Mouse (Mus musculus) stomach, postnatal 0 days (tissue): ENCODE results near the gene Gm13119. TPM values are rescaled to one million over a fixed set of nuclear protein-coding genes. Genes with fewer than 3 reads are reported as not detected.
"Not testable (repeated sequence)": the region's sequence is repeated elsewhere in the genome, so short reads cannot be mapped to it uniquely, and the experiment has no call there.

Source experiments
- ATAC-seq: fragments of 200-750 bp; cut with Nextera tagmentation; 2 replicates; pipeline ENCODE4 v1.8.0; 2017; ENCODE audit not compliant: low FRiP score, low TSS enrichment
- DNase-seq: peaks from one replicate; pipeline ENCODE4 v3.0.0-alpha.2; 2016; ENCODE audit warnings: low spot score
- H3K27ac ChIP-seq: fragments of 300-500 bp; sonication (generic); replicated peaks from 2 replicates; pipeline ENCODE4 v1.5.1; 2014; ENCODE audit warnings: mild to moderate bottlenecking, control low read depth
- H3K27me3 ChIP-seq: fragments of 300-500 bp; sonication (generic); 2 replicates; pipeline ENCODE4 v1.6.1; 2014; ENCODE audit warnings: low read length; ENCODE audit not compliant: control insufficient read depth, insufficient read depth
- H3K36me3 ChIP-seq: fragments of 300-500 bp; sonication (generic); 2 replicates; pipeline ENCODE4 v1.6.1; 2014; ENCODE audit warnings: low read length, mixed read lengths; ENCODE audit not compliant: control insufficient read depth, insufficient read depth
- H3K4me1 ChIP-seq: fragments of 300-500 bp; sonication (generic); replicated peaks from 2 replicates; pipeline ENCODE4 v1.6.1; 2014; ENCODE audit warnings: antibody characterized with exemption; ENCODE audit not compliant: control insufficient read depth, insufficient read depth
- H3K4me2 ChIP-seq: fragments of 300-500 bp; sonication (generic); replicated peaks from 2 replicates; pipeline ENCODE4 v1.6.1; 2014; ENCODE audit warnings: low read depth, mild to moderate bottlenecking, control low read depth, moderate library complexity
- H3K4me3 ChIP-seq: fragments of 300-500 bp; sonication (generic); 2 replicates; pipeline ENCODE4 v1.5.1; 2014; ENCODE audit warnings: low read depth, low read length, control low read depth
- H3K9ac ChIP-seq: fragments of 300-500 bp; sonication (generic); 2 replicates; pipeline ENCODE4 v1.6.1; 2014; ENCODE audit warnings: mild to moderate bottlenecking, low read length, control low read depth, mixed read lengths
- H3K9me3 ChIP-seq: fragments of 300-500 bp; sonication (generic); 2 replicates; pipeline ENCODE4 v1.6.1; 2016; ENCODE audit warnings: low read length; ENCODE audit not compliant: control insufficient read depth
- CTCF ChIP-seq: IDR thresholded peaks from 2 replicates; pipeline ENCODE4 v1.5.1; 2016; ENCODE audit warnings: antibody characterized with exemption, low read depth, mild to moderate bottlenecking, moderate library complexity
- EP300 ChIP-seq: optimal IDR thresholded peaks from 2 replicates; pipeline ENCODE3; 2016; ENCODE audit warnings: antibody characterized with exemption
- WGBS: fragments of 180-500 bp; shearing (Covaris S2); extraction: QIAGEN DNeasy Blood & Tissue Kit; methylation state at CpG from one replicate; pipeline ENCODE4 v1.1.7; 2014; 5-methylcytosine and 5-hydroxymethylcytosine counted together
- polyA plus RNA-seq: library from polyadenylated mRNA; unstranded; fragments of >200 nt; fragmentation: Nextera tagmentation; extraction: Ambion mirVana; gene quantifications from 2 replicates; pipeline ENCODE4 v1.2.1, GENCODE M21; 2015

The Gm13119 gene
- not detected in 2 replicates for polyA plus RNA-seq

GRCm38 (mm10) chr4:144357642-144358041 lies at the start of gene Gm13119:
Gene Gm13119, plus strand, starts transcription at chr4:144357942.
- not testable (repeated sequence) for H3K27ac ChIP-seq, H3K4me3 ChIP-seq, H3K36me3 ChIP-seq, H3K27me3 ChIP-seq, H3K9me3 ChIP-seq, ATAC-seq, H3K9ac ChIP-seq, H3K4me2 ChIP-seq, DNase-seq, H3K4me1 ChIP-seq
- 87% methylated on average over 3 of the region's 3 CpGs for WGBS

GRCm38 (mm10) chr4:144312666-144313460 lies 44.9 kb upstream of the Gm13119 start:
- WGBS, result 74% methylated on average over 2 of the region's 2 CpGs
- not testable (repeated sequence) for ATAC-seq

GRCm38 (mm10) chr4:144329949-144330348 lies 27.8 kb upstream of the Gm13119 start, which contains the start of gene Gm13128:
Gene Gm13128, plus strand, starts transcription at chr4:144330249.
- H3K27me3 ChIP-seq, H3K4me1 ChIP-seq, ATAC-seq, H3K9ac ChIP-seq, H3K4me3 ChIP-seq, H3K4me2 ChIP-seq, H3K27ac ChIP-seq, H3K9me3 ChIP-seq, DNase-seq, H3K36me3 ChIP-seq: not testable (repeated sequence)
- 57% methylated on average over 4 of the region's 4 CpGs for WGBS

More at GRCm38 (mm10) chr4:144312666-144313460, 44.9 kb upstream of the Gm13119 start:
- not testable (repeated sequence) for H3K36me3 ChIP-seq, H3K4me3 ChIP-seq, H3K9me3 ChIP-seq, H3K9ac ChIP-seq, DNase-seq, H3K4me2 ChIP-seq, H3K27me3 ChIP-seq, H3K4me1 ChIP-seq, H3K27ac ChIP-seq

DNA sequence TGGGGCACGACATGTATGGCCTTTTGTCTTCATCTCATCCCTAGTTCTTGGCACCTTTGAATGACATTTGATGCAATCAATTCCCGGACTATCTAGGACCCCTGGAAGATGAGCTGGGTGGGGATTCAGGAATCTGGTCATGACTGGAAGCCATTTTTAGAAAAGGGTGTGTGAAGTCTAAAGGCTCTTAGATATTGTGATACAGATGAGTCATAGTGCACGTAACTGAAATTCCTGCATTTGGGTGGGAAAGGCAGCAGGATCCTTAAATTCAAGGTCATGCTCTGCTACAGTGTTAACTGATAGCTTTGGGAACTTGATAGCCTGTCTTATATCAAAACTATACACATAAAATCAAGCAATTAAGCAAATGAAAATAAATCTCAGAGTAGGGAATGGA lies 21.9 kb upstream of the Gm13119 start:
- ATAC-seq, H3K9ac ChIP-seq, H3K36me3 ChIP-seq, DNase-seq, H3K4me1 ChIP-seq, H3K4me3 ChIP-seq, H3K27me3 ChIP-seq, H3K27ac ChIP-seq, H3K4me2 ChIP-seq, H3K9me3 ChIP-seq: not testable (repeated sequence)
- WGBS, result 92% methylated on average over 2 of the region's 3 CpGs

DNA sequence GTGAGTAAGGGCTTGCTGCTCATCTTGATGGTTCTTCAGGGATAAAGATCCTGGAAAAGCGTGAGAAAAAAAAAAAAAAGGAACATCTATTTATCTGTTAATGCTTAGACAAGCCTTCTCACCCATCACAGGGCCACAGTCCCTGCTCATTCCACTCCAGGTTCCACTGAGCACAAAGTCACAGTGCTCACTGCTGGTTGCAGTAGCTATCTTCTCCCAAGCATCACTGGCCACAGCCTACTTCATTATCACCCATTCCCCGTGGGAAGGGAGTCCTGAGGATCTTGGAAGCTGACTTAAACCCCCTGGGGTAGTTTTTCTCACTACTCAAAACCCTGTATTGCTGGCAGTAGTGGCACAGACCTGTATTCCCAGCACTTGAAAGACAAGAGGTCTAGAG lies 20.2 kb downstream of the Gm13119 start, which contains the start of gene Pramef20:
TSS of gene Pramef20 (minus strand) at position 23 of the 400 bp plus-strand sequence.
- WGBS, result 68% methylated on average over 2 of the region's 2 CpGs
- no peaks in the 10 kb centered on the region for H3K36me3 ChIP-seq
- no peaks in the 10 kb centered on the region for H3K9me3 ChIP-seq
- no peak within 1 kb of the TSS for H3K27ac ChIP-seq
- no peaks in the 10 kb centered on the region for H3K4me1 ChIP-seq
- H3K27me3 ChIP-seq, result no peaks in the 10 kb centered on the region
- ATAC-seq (no peak), DNase-seq (no peak)
- no peak within 1 kb of the TSS for H3K4me2 ChIP-seq
- H3K9ac ChIP-seq, result no peak within 1 kb of the TSS
- TF ChIP-seq CTCF (no peak), EP300 (no peak)
- no peak within 1 kb of the TSS for H3K4me3 ChIP-seq

- ATAC-seq (no peak), DNase-seq (no peak)
- H3K4me3 ChIP-seq, result no peak overlapping the region
- no peaks in the 10 kb centered on the region for H3K4me1 ChIP-seq
- H3K9ac ChIP-seq, result no peak overlapping the region
- no peaks in the 10 kb centered on the region for H3K36me3 ChIP-seq
- 16% methylated on average over 3 of the region's 3 CpGs for WGBS
- no peak overlapping the region for H3K4me2 ChIP-seq
- no peaks in the 10 kb centered on the region for H3K27me3 ChIP-seq
- H3K27ac ChIP-seq, result no peak overlapping the region
- no peaks in the 10 kb centered on the region for H3K9me3 ChIP-seq
- no peak for TF ChIP-seq EP300
- no peak for TF ChIP-seq CTCF
Observed at GRCm38 (mm10) chr4:144396316-144396715, 38.6 kb downstream of the Gm13119 start.
